Mouse (Mus musculus) gastrocnemius, adult 2 months (tissue): ENCODE data around the gene Cox15. TPM values are rescaled to one million over a fixed set of nuclear protein-coding genes. Genes with fewer than 3 reads are reported as not detected.

Source experiments
- DNase-seq: peaks from one replicate; pipeline ENCODE4 v3.0.0; 2022
- H3K27ac ChIP-seq: fragments of 200-600 bp; 2 replicates; pipeline ENCODE4 v1.8.1; 2022; ENCODE audit warnings: mild to moderate bottlenecking
- H3K4me3 ChIP-seq: fragments of 200-600 bp; 2 replicates; pipeline ENCODE4 v1.8.1; 2022; ENCODE audit warnings: mild to moderate bottlenecking, moderate library complexity
- CTCF ChIP-seq: fragments of 200-600 bp; IDR thresholded peaks from 2 replicates; pipeline ENCODE4 v1.8.1; 2022; ENCODE audit warnings: antibody characterized with exemption, mild to moderate bottlenecking, moderate library complexity
- intact Hi-C: fragments of 180-260 bp; cut with DNase I; formaldehyde crosslinking; loops from one replicate; pipeline ENCODE4 v1.15.1; 2025
- total RNA-seq, 2 experiments: library from RNA; stranded (reverse); gene quantifications; 2 replicates each; pipeline ENCODE4 v1.2.3; 2021

Cox15 gene
- total RNA-seq, 2 experiments from 2014 or later: 14.9 to 17.8 TPM

DNA sequence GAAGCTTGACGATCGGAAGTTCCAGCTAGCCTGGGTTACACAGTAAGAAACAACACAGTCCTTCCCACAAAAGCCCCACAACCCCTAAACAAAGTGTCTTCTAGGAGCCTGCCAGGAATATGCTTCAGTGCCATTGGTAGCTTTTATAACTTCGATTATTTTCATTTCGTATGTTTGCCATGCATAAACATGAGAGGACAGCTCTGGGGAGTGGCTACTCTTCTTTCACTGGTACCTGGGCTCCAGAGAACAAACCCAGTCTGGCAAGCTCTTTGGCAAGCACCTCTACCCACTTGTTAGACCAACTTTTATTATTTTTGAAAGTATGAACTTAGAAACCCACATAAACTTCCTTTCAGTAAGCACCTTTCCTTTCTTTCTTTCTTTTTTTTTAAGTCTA lies 23.8 kb upstream of the Cox15 start:
- intact Hi-C loops: no loop called here
- H3K4me3 ChIP-seq: no peak overlapping the region
- TF ChIP-seq CTCF: no peak

GRCm38 (mm10) chr19:43775433-43775832 lies 22.6 kb upstream of the Cox15 start:
- DNase-seq: no peak
- H3K4me3 ChIP-seq: no peak overlapping the region
- H3K27ac ChIP-seq: no peak overlapping the region
- no peak for TF ChIP-seq CTCF
- intact Hi-C loops: no loop called here

More for the DNA sequence above, 23.8 kb upstream of the Cox15 start:
- DNase-seq: no peak
- no peak overlapping the region for H3K27ac ChIP-seq

- no peak for TF ChIP-seq CTCF
- Histone ChIP-seq H3K4me3 (no peak overlapping the region), H3K27ac (no peak overlapping the region)
- intact Hi-C loops: no loop called here
- no peak for DNase-seq
Measured at GRCm38 (mm10) chr19:43772311-43772710, 19.5 kb upstream of the Cox15 start.

- Histone ChIP-seq H3K4me3 (no peak overlapping the region), H3K27ac (no peak overlapping the region)
- intact Hi-C loops: no loop called here
- DNase-seq: no peak
- TF ChIP-seq CTCF: no peak
Measured at GRCm38 (mm10) chr19:43771499-43771969, 18.7 kb upstream of the Cox15 start.

DNA sequence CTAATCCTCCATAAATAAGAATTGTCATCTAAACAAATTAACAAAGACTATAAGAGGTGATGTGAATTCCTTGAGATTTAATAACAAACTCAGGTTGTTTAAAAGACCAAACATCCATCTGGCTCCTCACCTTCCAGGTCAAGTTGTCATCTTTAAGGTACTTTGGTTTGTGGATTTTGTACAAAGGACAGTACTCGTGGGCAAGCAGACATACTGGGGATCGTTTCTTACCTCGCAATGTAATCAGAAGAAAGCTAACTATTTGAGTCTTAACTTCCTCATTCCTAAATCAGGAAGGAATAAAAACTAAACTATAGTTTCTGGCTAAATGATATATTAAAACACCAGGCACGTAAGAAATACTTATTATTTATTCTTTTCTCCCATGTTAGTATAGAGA lies 17.8 kb upstream of the Cox15 start:
- intact Hi-C loops: no loop called here
- no peak for DNase-seq
- Histone ChIP-seq H3K27ac (no peak overlapping the region), H3K4me3 (no peak overlapping the region)
- no peak for TF ChIP-seq CTCF

DNA sequence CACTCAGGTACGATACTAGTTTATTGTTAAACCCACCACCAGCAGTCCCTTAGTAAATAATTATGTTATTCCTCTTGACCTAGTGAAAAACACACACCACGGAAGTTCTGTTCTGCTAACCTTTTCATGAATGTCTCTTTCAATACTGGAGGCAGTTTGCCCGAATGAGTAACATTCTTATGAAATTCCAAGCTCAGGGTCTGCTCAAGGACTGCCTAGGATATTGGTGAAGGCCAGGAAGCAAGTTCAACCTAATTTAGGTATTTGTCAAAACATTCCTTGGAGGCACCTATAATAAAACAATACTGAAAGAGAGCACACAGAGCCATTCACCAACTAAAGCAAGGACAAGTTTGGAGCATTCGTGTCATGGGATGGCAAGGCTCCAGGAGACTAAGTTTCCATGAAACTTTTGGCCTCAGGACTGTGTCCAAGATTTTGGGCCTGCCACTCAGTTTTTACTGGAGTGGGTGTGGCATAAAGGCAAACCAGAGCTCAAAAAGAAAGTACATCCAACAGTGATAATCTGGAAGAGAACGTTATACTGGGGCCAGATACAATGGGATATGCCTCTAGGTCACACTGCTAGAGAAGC lies 16.7 kb upstream of the Cox15 start:
- Histone ChIP-seq H3K27ac (no peak overlapping the region), H3K4me3 (no peak overlapping the region)
- TF ChIP-seq CTCF: no peak
- DNase-seq: no peak
- intact Hi-C loops: no loop called here

GRCm38 (mm10) chr19:43767549-43768322 lies 14.9 kb upstream of the Cox15 start:
- Histone ChIP-seq H3K4me3 (no peak overlapping the region), H3K27ac (no peak overlapping the region)
- intact Hi-C loops: no loop called here
- no peak for DNase-seq
- no peak for TF ChIP-seq CTCF

DNA sequence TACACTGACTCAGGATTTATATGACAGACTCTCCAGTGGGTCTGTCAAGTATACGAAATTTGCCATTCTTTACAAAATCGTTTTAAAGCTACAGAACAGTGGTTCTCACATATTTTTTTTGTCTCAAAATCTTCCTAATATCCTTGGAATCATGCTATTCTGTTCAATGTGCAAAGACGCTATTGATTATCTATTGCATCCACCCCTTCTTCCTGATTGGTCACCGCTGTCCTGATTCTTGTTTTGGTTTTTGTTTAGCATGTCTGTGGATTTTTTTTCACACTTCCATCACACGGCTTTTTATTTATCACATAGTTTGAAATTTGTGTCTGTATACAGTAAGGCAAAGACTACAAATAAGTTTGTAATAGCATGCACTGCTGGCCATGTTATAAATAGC lies 13.7 kb upstream of the Cox15 start:
- no peak for DNase-seq
- H3K27ac ChIP-seq: no peak overlapping the region
- TF ChIP-seq CTCF: no peak
- intact Hi-C loops: no loop called here
- no peak overlapping the region for H3K4me3 ChIP-seq

DNA sequence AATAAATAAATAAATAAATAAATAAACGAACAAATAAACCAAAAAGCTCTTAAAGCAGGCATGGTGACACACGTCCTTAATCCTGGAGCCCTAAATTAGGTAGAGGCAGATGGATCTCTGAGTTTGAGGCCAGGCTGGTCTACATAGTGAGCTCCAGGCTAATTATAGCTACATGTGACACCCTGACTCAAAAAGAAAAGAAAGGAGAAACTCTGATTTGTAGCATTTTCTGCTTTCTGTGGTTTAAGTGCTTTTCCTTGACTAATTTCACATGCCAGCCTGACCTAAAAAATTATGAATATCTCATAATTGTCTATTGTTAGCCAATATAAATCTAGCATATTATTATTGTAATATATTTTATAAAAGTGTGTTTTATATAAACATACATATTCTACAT lies 9.6 kb upstream of the Cox15 start:
- TF ChIP-seq CTCF: no peak
- H3K4me3 ChIP-seq: no peak overlapping the region
- no peak for DNase-seq
- H3K27ac ChIP-seq: no peak overlapping the region
- intact Hi-C loops: no loop called here

DNA sequence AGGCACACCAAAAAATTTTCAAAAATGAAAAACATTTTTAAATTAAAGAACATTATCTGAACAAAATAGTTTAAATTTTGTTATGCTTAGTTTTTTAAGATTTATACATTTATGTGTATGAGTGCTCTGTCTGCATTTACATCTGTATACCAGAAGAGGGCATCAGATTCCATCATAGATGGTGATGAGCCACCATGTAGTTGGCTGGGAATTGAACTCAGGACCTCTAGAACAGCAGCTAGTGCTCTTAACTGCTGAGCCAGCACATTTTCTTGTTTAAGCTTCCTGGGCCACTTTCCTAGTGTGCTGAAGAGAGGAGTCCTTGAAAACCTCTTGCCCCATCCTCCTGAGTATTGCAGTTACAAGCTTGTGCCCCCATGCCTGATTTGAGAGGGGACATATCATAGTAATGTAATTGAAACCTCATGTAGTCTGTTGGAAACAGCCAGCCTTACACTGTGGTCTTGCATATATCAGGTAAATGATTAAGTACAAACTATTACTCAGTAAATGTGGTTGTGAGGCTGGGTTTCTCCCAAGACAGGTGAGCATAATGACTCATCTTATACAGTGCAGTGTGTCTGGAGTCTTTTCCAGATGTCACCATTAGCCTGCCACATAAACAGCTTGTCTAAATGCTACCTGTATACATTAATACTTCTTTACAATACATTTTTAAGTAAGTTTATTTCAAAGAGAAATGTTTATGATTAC lies 8.9 kb upstream of the Cox15 start:
- Histone ChIP-seq H3K27ac (no peak overlapping the region), H3K4me3 (no peak overlapping the region)
- TF ChIP-seq CTCF: peak; percentile 25; the same call in 1 of the 2 replicates
- intact Hi-C loops: no loop called here
- no peak for DNase-seq

- intact Hi-C loops: no loop called here
- no peak overlapping the region for H3K4me3 ChIP-seq
- peak; percentile 77 for DNase-seq
- peak; percentile 73 for TF ChIP-seq CTCF
- no peak overlapping the region for H3K27ac ChIP-seq
Measured at GRCm38 (mm10) chr19:43760504-43760903, 7.7 kb upstream of the Cox15 start.

DNA sequence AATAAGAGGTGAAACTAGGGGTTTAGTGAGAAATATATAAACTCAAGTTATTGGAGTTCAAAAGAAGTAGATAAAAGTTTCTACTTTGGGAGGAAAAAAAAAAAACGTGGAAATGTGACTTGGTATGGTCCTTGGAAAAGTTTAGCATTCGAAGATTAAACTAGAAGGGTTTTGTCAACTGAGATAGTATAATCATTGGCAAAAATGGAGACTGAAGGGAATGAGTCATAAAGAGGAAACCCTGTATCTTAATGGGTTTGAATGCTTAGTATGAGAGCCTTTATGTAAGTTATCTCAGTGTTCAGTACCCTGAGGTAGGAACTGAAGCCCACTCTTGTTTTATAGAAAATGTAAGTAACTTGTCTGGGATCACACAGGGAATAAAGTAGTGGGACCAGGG lies 2.1 kb upstream of the Cox15 start:
- no peak for DNase-seq
- Histone ChIP-seq H3K4me3 (no peak overlapping the region), H3K27ac (no peak overlapping the region)
- no peak for TF ChIP-seq CTCF
- intact Hi-C loops: no loop called here

GRCm38 (mm10) chr19:43754237-43754636 lies 1.4 kb upstream of the Cox15 start:
- DNase-seq: no peak
- intact Hi-C loops: no loop called here
- TF ChIP-seq CTCF: no peak
- Histone ChIP-seq H3K4me3 (no peak overlapping the region; the same call in 1 of the 2 replicates), H3K27ac (peak overlapping the region; percentile 97)
